Mouse (Mus musculus) c-Kit-positive CD71-negative TER-119-negative erythroid progenitor cells, embryonic 14.5 days (primary cell): ENCODE data around the gene Tmcc1.

Experiments
- DNase-seq: peaks from one replicate; pipeline ENCODE4 v3.0.0-alpha.2; 2013; ENCODE audit warnings: low read depth

Gene Tmcc1

GRCm38 (mm10) chr6:116015902-116016301 lies 177.4 kb downstream of the Tmcc1 start:
- DNase-seq = no peak

GRCm38 (mm10) chr6:116014111-116014510 lies 179.2 kb downstream of the Tmcc1 start:
- DNase-seq = no peak

- no peak for DNase-seq
Observed at GRCm38 (mm10) chr6:116013687-116014086, 179.6 kb downstream of the Tmcc1 start.

- DNase-seq = peak; percentile 78
Observed at GRCm38 (mm10) chr6:116010541-116010940, 182.7 kb downstream of the Tmcc1 start.

- DNase-seq = no peak
Observed at GRCm38 (mm10) chr6:116009426-116009825, 183.9 kb downstream of the Tmcc1 start.

- DNase-seq = no peak
Observed at GRCm38 (mm10) chr6:116007561-116008173, 185.6 kb downstream of the Tmcc1 start.

GRCm38 (mm10) chr6:116006731-116007130 lies 186.6 kb downstream of the Tmcc1 start:
- DNase-seq = no peak

- no peak for DNase-seq
Observed at GRCm38 (mm10) chr6:116005959-116006288, 187.4 kb downstream of the Tmcc1 start.

- DNase-seq = no peak
Observed at GRCm38 (mm10) chr6:116005275-116005958, 187.9 kb downstream of the Tmcc1 start.

GRCm38 (mm10) chr6:116004716-116005115 lies 188.6 kb downstream of the Tmcc1 start:
- no peak for DNase-seq

- no peak for DNase-seq
Observed at GRCm38 (mm10) chr6:116004069-116004468, 189.2 kb downstream of the Tmcc1 start.

- no peak for DNase-seq
Observed at GRCm38 (mm10) chr6:116003516-116003915, 189.8 kb downstream of the Tmcc1 start.

GRCm38 (mm10) chr6:116002311-116003104 lies 190.8 kb downstream of the Tmcc1 start:
- DNase-seq = no peak

- no peak for DNase-seq
Observed at GRCm38 (mm10) chr6:116000851-116001250, 192.4 kb downstream of the Tmcc1 start.

- no peak for DNase-seq
Observed at GRCm38 (mm10) chr6:115999227-115999626, 194.1 kb downstream of the Tmcc1 start.

- no peak for DNase-seq
Observed at GRCm38 (mm10) chr6:115998758-115999157, 194.5 kb downstream of the Tmcc1 start.

GRCm38 (mm10) chr6:115997726-115998311 lies 195.5 kb downstream of the Tmcc1 start:
- DNase-seq = no peak

- DNase-seq = no peak
Observed at GRCm38 (mm10) chr6:115996171-115996851, 197.0 kb downstream of the Tmcc1 start.

- no peak for DNase-seq
Observed at GRCm38 (mm10) chr6:115995531-115995941, 197.8 kb downstream of the Tmcc1 start.

GRCm38 (mm10) chr6:115994877-115995520 lies 198.3 kb downstream of the Tmcc1 start, which contains the start of gene Plxnd1:
Plxnd1 (minus strand) TSS chr6:115995005.
- DNase-seq = peak; percentile 75

GRCm38 (mm10) chr6:115994146-115994876 lies 199.0 kb downstream of the Tmcc1 start:
- DNase-seq = no peak
